Mouse (Mus musculus) heart, postnatal 0 days (tissue): ENCODE measurements around the gene Fgfr2. TPM values are rescaled to one million over a fixed set of nuclear protein-coding genes. Genes with fewer than 3 reads are reported as not detected.
A peak's percentile ranks its signal among the peaks of the same experiment; 100 is the strongest.

Experiments used
- ATAC-seq: fragments of 200-750 bp; cut with Nextera tagmentation; 2 replicates; pipeline ENCODE4 v1.8.0; 2017; ENCODE audit warnings: low read depth, moderate number of reproducible peaks, moderate library complexity; ENCODE audit not compliant: insufficient read depth
- DNase-seq: peaks from one replicate; pipeline ENCODE4 v3.0.0-alpha.2; 2016; ENCODE audit warnings: low spot score
- H3K27ac ChIP-seq: fragments of 300-500 bp; sonication (generic); 2 replicates; pipeline ENCODE4 v1.5.1; 2014; ENCODE audit warnings: low read depth, mild to moderate bottlenecking
- H3K27me3 ChIP-seq: fragments of 300-500 bp; sonication (generic); 2 replicates; pipeline ENCODE4 v1.6.1; 2014; ENCODE audit warnings: low read length, mixed read lengths; ENCODE audit not compliant: control insufficient read depth, insufficient read depth
- H3K36me3 ChIP-seq: fragments of 300-500 bp; sonication (generic); replicated peaks from 2 replicates; pipeline ENCODE4 v1.6.1; 2014; ENCODE audit warnings: low read length, mixed read lengths; ENCODE audit not compliant: control insufficient read depth, insufficient read depth
- H3K4me1 ChIP-seq: fragments of 300-500 bp; sonication (generic); 2 replicates; pipeline ENCODE4 v1.6.1; 2014; ENCODE audit warnings: antibody characterized with exemption; ENCODE audit not compliant: control insufficient read depth, insufficient read depth
- H3K4me2 ChIP-seq: fragments of 300-500 bp; sonication (generic); 2 replicates; pipeline ENCODE4 v1.6.1; 2014; ENCODE audit warnings: low read depth, mild to moderate bottlenecking, low read length, moderate library complexity
- H3K4me3 ChIP-seq: fragments of 300-500 bp; sonication (generic); 2 replicates; pipeline ENCODE4 v1.5.1; 2014; ENCODE audit warnings: low read depth, low read length
- H3K9ac ChIP-seq: fragments of 300-500 bp; sonication (generic); replicated peaks from 2 replicates; pipeline ENCODE4 v1.6.1; 2014; ENCODE audit warnings: low read depth, low read length, mixed read lengths
- H3K9me3 ChIP-seq: fragments of 300-500 bp; sonication (generic); replicated peaks from 2 replicates; pipeline ENCODE4 v1.6.1; 2016; ENCODE audit warnings: low read length; ENCODE audit not compliant: control insufficient read depth
- CTCF ChIP-seq: IDR thresholded peaks from 2 replicates; pipeline ENCODE4 v1.5.1; 2016; ENCODE audit warnings: antibody characterized with exemption, control low read depth, low read depth
- EP300 ChIP-seq: IDR thresholded peaks from 2 replicates; pipeline ENCODE4 v1.6.1; 2016; ENCODE audit warnings: antibody characterized with exemption, low read depth
- WGBS: fragments of 180-500 bp; shearing (Covaris S2); extraction: QIAGEN DNeasy Blood & Tissue Kit; methylation state at CpG from one replicate; pipeline ENCODE4 v1.1.7; 2014; 5-methylcytosine and 5-hydroxymethylcytosine counted together
- polyA plus RNA-seq: library from polyadenylated mRNA; unstranded; fragments of >200 nt; fragmentation: Nextera tagmentation; extraction: Ambion mirVana; gene quantifications from 2 replicates; pipeline ENCODE4 v1.2.1, GENCODE M21; 2015
- total RNA-seq: library from RNA; depleted of rRNA; stranded (reverse); fragments of >200 nt; gene quantifications from 2 replicates; pipeline ENCODE4 v1.2.3, GENCODE M21; 2014; ENCODE audit warnings: low replicate concordance

Fgfr2 gene
- total and polyA plus RNA-seq, 2 experiments from 2014 or later, result 3.8 to 11.5 TPM

DNA sequence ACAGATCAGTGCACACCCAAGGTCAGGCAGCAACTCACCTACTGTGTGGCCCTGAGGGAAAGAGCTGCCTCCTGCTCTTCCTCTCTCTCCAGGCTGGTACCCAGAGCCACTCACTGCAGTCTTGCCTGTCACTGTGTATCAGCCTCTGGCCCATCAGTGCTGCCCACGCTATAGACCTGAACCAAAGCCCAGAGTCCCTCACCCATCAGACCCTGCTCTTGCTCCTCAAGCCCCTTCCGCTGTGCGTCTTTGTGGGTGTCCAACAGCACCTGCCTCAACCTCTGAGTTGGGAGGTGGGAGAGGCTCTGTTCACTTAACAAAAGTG, 835.8 kb downstream of the Fgfr2 start:
- Histone ChIP-seq H3K4me2 (no peak overlapping the region), H3K4me1 (peaks cover 22% of the 10 kb centered on the region)

GRCm38 (mm10) chr7:132286630-132287339, 836.4 kb downstream of the Fgfr2 start:
- WGBS, result 35% methylated on average over 14 of the region's 14 CpGs

More for the DNA sequence above, 835.8 kb downstream of the Fgfr2 start:
- 78% methylated on average over 3 of the region's 3 CpGs for WGBS
- Histone ChIP-seq H3K27ac (peak overlapping the region; percentile 14; the same call in 1 of the 2 replicates), H3K9me3 (no peaks in the 10 kb centered on the region), H3K4me3 (no peak overlapping the region), H3K36me3 (no peaks in the 10 kb centered on the region), H3K27me3 (no peaks in the 10 kb centered on the region), H3K9ac (no peak overlapping the region)
- DNase-seq (no peak), ATAC-seq (no peak)
- no peak for TF ChIP-seq CTCF
- TF ChIP-seq EP300, result no peak

DNA sequence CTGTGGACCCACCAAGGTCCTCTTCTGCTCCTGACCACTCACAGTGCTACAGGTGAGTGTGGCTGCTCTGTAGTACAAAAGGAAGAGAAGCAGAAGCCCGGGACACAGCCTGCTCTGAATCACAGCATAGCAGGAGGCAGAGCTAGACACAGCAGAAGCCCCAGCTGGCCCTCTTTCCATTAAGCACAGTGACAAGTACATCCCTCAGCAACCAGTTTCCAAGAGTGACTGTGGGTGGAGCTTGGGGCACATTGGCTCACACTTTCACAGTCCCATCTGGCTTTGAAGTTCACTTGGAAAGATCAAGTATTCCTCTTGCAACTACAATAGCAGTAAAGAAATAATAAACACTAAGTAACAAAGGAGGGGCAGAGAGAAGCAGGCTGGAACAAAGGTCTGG, 838.4 kb downstream of the Fgfr2 start:
- H3K27ac ChIP-seq, result no peak overlapping the region
- ATAC-seq, result no peak

More at GRCm38 (mm10) chr7:132286630-132287339, 836.4 kb downstream of the Fgfr2 start:
- Histone ChIP-seq H3K9me3 (no peaks in the 10 kb centered on the region), H3K27ac (peak overlapping the region; percentile 22), H3K36me3 (no peaks in the 10 kb centered on the region), H3K4me1 (peaks cover 22% of the 10 kb centered on the region), H3K4me2 (no peak overlapping the region), H3K27me3 (no peaks in the 10 kb centered on the region), H3K4me3 (no peak overlapping the region), H3K9ac (no peak overlapping the region)
- DNase-seq (no peak), ATAC-seq (no peak; the same call in 1 of the 2 replicates)
- TF ChIP-seq CTCF (no peak), EP300 (no peak)

DNA sequence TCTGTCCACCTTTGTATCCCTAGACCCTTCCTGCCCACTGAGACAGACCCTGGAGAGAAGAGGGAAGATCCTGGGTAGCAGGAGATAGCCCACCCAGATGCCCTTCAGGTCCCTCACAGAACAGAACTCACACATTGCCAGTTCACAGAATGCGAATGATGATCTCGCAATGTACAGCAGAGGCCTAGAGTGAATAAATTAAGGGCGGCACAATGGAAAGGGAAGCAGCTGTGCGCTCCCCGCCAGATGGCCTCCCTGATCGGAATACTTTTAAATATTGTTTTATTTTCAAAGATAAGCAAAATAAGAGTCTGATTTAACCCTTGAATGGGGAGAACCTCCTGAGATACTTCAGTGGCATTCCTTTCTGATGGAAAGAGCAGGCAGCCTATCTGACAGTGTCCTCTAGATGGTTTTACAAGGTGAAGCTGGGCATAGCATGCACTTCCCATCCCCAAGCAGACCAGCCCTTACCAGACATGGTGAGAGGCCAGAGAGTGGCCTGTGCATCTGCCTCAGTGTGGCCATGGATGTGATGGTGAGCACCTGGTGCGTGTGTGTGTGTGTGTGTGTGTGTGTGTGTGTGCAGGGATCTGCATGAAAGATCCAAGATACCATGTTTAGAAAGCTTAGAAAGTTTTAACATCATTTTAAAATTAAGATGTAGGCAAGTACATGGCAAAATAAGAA, 839.0 kb downstream of the Fgfr2 start:
- Histone ChIP-seq H3K27ac (no peak overlapping the region), H3K4me3 (no peak overlapping the region), H3K36me3 (0 out of 2 replicates have a peak, but pooled peaks cover 3% of the 10 kb centered on the region), H3K4me2 (no peak overlapping the region), H3K4me1 (peaks cover 22% of the 10 kb centered on the region), H3K9me3 (no peaks in the 10 kb centered on the region), H3K9ac (no peak overlapping the region), H3K27me3 (no peaks in the 10 kb centered on the region)
- ATAC-seq, result no peak
- no peak for TF ChIP-seq CTCF
- no peak for TF ChIP-seq EP300
- DNase-seq, result no peak
- 70% methylated on average over 7 of the region's 7 CpGs for WGBS

More for the DNA sequence above, 838.4 kb downstream of the Fgfr2 start:
- no peak overlapping the region for H3K9ac ChIP-seq
- peaks cover 22% of the 10 kb centered on the region for H3K4me1 ChIP-seq
- no peak overlapping the region for H3K4me3 ChIP-seq
- H3K36me3 ChIP-seq, result 0 out of 2 replicates have a peak, but pooled peaks cover 3% of the 10 kb centered on the region
- WGBS, result 17% methylated on average over 1 of the region's 1 CpGs
- H3K4me2 ChIP-seq, result no peak overlapping the region
- no peak for DNase-seq
- H3K9me3 ChIP-seq, result no peaks in the 10 kb centered on the region
- TF ChIP-seq EP300 (no peak), CTCF (no peak)
- no peaks in the 10 kb centered on the region for H3K27me3 ChIP-seq

DNA sequence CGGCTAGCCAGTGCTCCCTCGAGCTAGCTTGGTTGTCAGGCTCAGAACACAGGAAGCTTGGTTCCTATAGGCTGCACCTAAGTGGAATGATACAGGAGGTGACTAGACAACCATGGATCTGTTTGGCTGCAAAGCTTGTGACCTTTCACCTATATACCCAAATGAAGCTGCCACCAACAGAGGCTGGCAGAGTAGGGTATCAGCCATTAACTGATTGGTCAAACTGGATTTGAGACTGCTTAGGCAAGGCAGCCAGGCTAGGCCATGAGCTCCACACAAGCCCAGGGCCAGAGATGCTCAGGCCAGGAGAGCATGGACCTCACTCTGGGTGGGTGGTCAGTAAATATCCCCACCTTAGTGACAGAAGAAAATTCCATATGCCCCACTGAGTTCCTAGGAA, 840.6 kb downstream of the Fgfr2 start:
- Histone ChIP-seq H3K9ac (no peak overlapping the region), H3K36me3 (0 out of 2 replicates have a peak, but pooled peaks cover 3% of the 10 kb centered on the region), H3K4me3 (no peak overlapping the region), H3K4me2 (no peak overlapping the region), H3K27me3 (no peaks in the 10 kb centered on the region), H3K27ac (no peak overlapping the region), H3K9me3 (no peaks in the 10 kb centered on the region), H3K4me1 (peaks cover 17% of the 10 kb centered on the region)
- no peak for ATAC-seq
- TF ChIP-seq EP300 (no peak), CTCF (no peak)
- WGBS, result 69% methylated on average over 2 of the region's 2 CpGs
- no peak for DNase-seq
